Mouse (Mus musculus) brain, embryonic 18.5 days (tissue): ENCODE measurements around the gene Trim63.
"Not testable (repeated sequence)": the region's sequence is repeated elsewhere in the genome, so short reads cannot be mapped to it uniquely, and the experiment has no call there.

Experiments used
- DNase-seq: peaks from one replicate; pipeline ENCODE4 v3.0.0-alpha.2; 2012; ENCODE audit warnings: low read depth, low spot score

The Trim63 gene

GRCm38 (mm10) chr4:134341231-134341630, 26.3 kb downstream of the Trim63 start:
- DNase-seq = not testable (repeated sequence)

GRCm38 (mm10) chr4:134342213-134342779, 27.4 kb downstream of the Trim63 start:
- no peak for DNase-seq

GRCm38 (mm10) chr4:134343071-134344031, 28.4 kb downstream of the Trim63 start, which contains the start of gene Slc30a2:
Gene Slc30a2 (plus strand): TSS chr4:134343181.
- DNase-seq = no peak

DNA sequence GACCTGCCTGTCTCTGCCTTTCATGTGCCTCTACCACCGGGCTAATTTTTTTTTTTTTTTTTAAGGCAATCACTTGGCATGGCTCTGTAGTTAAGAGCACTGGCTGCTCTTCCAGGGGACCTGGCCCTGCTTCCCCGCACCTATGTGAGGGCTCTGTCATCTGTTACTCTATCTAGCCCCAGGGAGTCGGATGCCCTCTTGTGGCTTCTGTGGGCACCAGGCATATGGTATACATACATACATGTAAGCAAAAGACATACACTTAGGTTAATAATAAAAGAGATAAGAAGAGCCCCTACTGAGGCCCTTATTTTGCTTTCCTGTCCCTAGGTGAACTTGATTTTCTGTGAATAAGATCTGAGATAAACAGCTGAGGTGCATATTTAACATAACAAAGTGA, 29.7 kb downstream of the Trim63 start:
- DNase-seq = no peak

DNA sequence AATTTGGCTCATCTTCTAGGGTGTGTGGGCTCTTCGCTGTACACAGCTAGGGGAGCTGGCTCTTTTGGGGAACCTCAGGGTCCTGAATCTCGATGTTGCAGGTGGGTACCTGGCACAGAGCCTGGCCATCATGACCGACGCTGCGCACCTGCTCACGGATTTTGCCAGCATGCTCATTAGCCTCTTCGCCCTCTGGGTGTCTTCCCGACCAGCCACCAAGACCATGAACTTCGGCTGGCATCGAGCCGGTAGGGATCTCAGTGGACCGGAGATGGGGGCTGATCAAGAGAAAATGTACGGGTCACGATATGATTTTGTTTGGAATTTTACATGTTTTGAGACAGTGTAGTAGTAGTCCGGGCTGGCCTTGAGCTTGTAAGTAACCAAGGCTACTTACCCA, 30.9 kb downstream of the Trim63 start:
- no peak for DNase-seq

GRCm38 (mm10) chr4:134348078-134348477, 33.2 kb downstream of the Trim63 start:
- no peak for DNase-seq

- DNase-seq = no peak
Measured at GRCm38 (mm10) chr4:134348545-134348944, 33.6 kb downstream of the Trim63 start.

- DNase-seq = no peak
Measured at GRCm38 (mm10) chr4:134349829-134350228, 34.9 kb downstream of the Trim63 start.

DNA sequence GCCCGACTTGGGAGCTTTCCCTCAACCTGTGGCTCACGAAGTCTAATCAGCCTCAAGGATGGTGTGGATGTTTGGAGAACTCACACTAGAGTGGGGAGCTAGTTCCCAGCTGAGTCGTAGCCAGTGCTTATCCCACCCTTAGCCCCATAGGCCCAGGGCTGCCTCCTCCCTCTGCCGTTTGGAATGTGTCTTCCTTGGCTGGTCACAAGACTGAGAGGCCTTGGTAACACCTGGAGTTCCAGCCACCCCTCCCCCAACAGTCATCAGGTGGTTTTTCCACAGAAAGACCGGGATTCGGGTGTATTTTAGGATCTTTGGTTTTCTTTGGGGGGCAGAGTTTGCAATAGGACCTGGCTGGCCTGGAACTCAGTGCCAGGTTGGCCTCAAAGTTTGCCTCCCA, 35.7 kb downstream of the Trim63 start:
- no peak for DNase-seq

- DNase-seq = no peak
Measured at GRCm38 (mm10) chr4:134351329-134352260, 36.7 kb downstream of the Trim63 start.

DNA sequence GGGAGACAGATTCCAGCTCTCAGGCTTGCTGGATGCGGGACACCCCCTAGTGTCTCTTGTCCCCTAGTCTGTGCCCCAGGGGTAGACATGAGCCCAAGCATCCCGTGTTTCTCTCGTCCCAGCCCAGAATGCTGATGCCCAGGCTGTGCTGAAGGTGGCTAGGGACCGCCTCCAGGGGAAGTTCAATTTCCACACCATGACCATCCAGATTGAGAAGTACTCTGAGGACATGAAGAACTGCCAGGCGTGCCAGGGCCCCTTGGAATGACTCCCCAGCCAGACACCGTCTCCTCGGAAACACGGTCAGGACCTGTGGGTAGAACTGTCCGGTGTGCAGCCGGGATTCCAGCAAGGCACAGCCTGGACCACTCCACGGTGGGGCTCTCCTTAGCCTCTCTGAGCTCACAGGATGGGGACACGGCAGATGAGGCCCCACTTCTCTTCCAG, 37.4 kb downstream of the Trim63 start:
- no peak for DNase-seq

GRCm38 (mm10) chr4:134352929-134353328, 38.0 kb downstream of the Trim63 start:
- no peak for DNase-seq

DNA sequence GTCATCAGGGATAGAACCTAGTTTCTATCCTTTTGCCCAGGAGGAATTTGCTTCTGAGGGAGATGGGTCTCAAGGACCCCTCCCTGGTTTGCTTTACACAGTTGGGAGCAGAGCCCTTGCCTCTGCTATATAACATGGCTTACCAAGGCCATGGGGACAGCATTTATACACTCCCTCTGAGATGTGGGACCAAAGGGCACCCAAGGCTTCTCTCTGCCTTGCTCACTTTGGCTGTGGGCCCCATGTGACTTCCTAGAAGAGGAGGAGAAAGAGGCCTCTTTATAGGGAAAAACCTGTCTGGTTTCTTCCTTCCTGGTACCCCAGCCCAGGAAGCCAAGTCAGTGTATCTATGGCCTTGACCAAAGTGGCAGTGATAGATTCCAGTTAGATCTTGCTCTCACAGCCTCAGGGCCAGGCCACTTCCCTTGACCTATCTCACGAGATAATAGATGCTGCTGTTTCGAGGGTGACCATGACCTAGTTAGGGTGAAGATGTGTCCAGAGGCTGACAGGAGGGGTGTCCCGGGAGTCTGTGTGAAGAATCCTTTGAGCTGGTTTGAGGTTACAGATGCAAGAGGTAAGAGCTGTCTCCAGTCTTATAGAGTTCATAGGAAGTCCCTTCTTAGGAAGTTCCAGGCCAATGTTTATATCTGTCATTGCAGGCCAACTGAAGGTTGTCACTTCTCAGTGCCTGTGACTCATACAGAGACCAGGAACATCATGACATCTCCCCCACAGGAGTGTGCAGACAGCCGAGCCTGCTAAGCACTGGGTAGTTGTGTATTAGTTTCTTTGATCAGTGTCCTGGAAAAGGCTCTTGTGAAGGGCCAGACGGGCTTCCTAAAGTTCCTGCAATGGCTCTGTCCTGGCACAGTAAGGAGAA, 38.8 kb downstream of the Trim63 start:
- DNase-seq = no peak

- no peak for DNase-seq
Measured at GRCm38 (mm10) chr4:134355841-134356452, 41.0 kb downstream of the Trim63 start.

- peak; percentile 45 for DNase-seq
Measured at GRCm38 (mm10) chr4:134356591-134357460, 41.9 kb downstream of the Trim63 start.

DNA sequence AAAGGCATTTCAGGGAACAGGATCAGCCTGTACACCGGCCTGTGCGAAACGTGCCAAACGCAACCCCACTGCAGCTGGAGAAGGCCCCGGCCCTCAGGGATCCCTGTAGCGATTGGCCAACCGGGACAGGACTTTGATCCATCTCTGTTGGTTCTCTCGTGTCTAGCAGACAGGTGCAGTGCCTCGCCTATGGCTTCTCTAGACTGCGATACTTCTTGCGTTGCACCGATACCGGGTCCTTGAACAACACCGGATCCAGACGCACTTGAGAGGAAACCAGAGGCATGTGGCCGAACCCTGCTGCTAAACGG, 42.5 kb downstream of the Trim63 start:
- no peak for DNase-seq

GRCm38 (mm10) chr4:134359649-134360048, 44.7 kb downstream of the Trim63 start:
- DNase-seq = no peak

GRCm38 (mm10) chr4:134361215-134361614, 46.3 kb downstream of the Trim63 start:
- no peak for DNase-seq

DNA sequence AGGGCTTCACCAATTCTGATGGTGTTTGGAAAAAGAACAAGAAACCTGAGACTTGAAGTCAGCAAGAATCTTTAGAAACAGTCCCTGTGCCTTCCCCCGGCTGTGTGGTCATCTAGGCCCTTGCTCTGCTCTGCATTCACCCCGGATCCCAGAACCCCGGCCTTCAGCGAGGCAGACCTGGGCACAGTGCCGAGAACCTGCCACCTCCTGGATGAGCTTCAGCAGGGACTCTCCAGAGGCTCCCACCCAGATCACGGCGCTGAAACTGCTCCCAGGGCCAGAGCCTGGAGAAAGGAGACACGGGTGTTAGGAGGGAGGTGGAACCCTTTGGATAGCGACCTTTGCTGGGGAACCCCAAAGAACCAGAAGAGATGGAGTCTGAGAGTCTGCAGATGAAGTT, 47.2 kb downstream of the Trim63 start:
- no peak for DNase-seq
